Mouse (Mus musculus) liver, adult 2 months (tissue): ENCODE results near the gene Htr6.

Source experiments
- CTCF ChIP-seq: fragments of 200-500 bp; IDR thresholded peaks from 2 replicates; pipeline ENCODE4 v1.5.1; 2011; ENCODE audit warnings: low read depth, low read length, control low read depth
- POLR2A ChIP-seq: fragments of 200-500 bp; IDR thresholded peaks from 2 replicates; pipeline ENCODE4 v1.6.1; 2011; ENCODE audit warnings: low read length, control low read depth; ENCODE audit not compliant: insufficient read depth; ENCODE audit errors: extremely low read depth

GRCm38 (mm10) chr4:139093196-139093530, 17.8 kb upstream of the Htr6 start:
- TF ChIP-seq CTCF, result no peak
- no peak for TF ChIP-seq POLR2A
